Mouse (Mus musculus): Measurements from ENCODE around the gene Efhd1. TPM values are rescaled to one million over a fixed set of nuclear protein-coding genes. Genes with fewer than 3 reads are reported as not detected.

Efhd1 gene
- total and polyA plus RNA-seq, 3 experiments: 0.27 TPM; not detected in 2

- Histone ChIP-seq H3K27me3 (ENCODE audit: insufficient read depth, low read length) (peaks cover 48% of the 10 kb centered on the region), H3K9me3 (replicated peaks) (no peaks in the 10 kb centered on the region), H3K36me3 (replicated peaks) (no peaks in the 10 kb centered on the region), H3K4me3 (ENCODE audit: low read depth, low read length) (no peak overlapping the region), H3K4me1 (ENCODE audit: insufficient read depth, low read depth, low read length) (no peaks in the 10 kb centered on the region)
- DNase-seq (ENCODE audit: low spot score) (no peak), ATAC-seq (ENCODE audit: extremely low read depth, insufficient number of reproducible peaks, low FRiP score, poor library complexity, severe bottlenecking) (no peak)
- no peak for TF ChIP-seq GATA2 (IDR thresholded peaks at IDR 0.05; ENCODE audit: borderline replicate concordance, low read depth, low read length)
- TF ChIP-seq GATA1 (IDR thresholded peaks at IDR 0.05; ENCODE audit: borderline replicate concordance, low read length): no peak
- no peak for TF ChIP-seq POLR2AphosphoS5 (IDR thresholded peaks at IDR 0.05; ENCODE audit: insufficient replicate concordance, low read depth, low read length)
- no peak for TF ChIP-seq TAL1 (conservative IDR thresholded peaks at IDR 0.05; ENCODE audit: low read depth, low read length)
- TF ChIP-seq CTCF (IDR thresholded peaks at IDR 0.05; ENCODE audit: low read depth, low read length): no peak
Observed at GRCm38 (mm10) chr1:87309621-87310020, 45.5 kb downstream of the Efhd1 start.

GRCm38 (mm10) chr1:87312681-87313080, 48.5 kb downstream of the Efhd1 start:
- H3K27me3 ChIP-seq (ENCODE audit: insufficient read depth, low read length): peaks cover 37% of the 10 kb centered on the region
- TF ChIP-seq CTCF (IDR thresholded peaks at IDR 0.05; ENCODE audit: low read depth, low read length): no peak
- TF ChIP-seq GATA2 (IDR thresholded peaks at IDR 0.05; ENCODE audit: borderline replicate concordance, low read depth, low read length): no peak
- TF ChIP-seq POLR2AphosphoS5 (IDR thresholded peaks at IDR 0.05; ENCODE audit: insufficient replicate concordance, low read depth, low read length): no peak
- no peak for TF ChIP-seq GATA1 (IDR thresholded peaks at IDR 0.05; ENCODE audit: borderline replicate concordance, low read length)
- no peak for TF ChIP-seq TAL1 (conservative IDR thresholded peaks at IDR 0.05; ENCODE audit: low read depth, low read length)
- DNase-seq (ENCODE audit: low spot score) (no peak), ATAC-seq (ENCODE audit: extremely low read depth, insufficient number of reproducible peaks, low FRiP score, poor library complexity, severe bottlenecking) (no peak)
- H3K36me3 ChIP-seq (replicated peaks): no peaks in the 10 kb centered on the region
- H3K4me3 ChIP-seq (ENCODE audit: low read depth, low read length): no peak overlapping the region
- no peaks in the 10 kb centered on the region for H3K4me1 ChIP-seq (ENCODE audit: insufficient read depth, low read depth, low read length)
- no peaks in the 10 kb centered on the region for H3K9me3 ChIP-seq (replicated peaks)

DNA sequence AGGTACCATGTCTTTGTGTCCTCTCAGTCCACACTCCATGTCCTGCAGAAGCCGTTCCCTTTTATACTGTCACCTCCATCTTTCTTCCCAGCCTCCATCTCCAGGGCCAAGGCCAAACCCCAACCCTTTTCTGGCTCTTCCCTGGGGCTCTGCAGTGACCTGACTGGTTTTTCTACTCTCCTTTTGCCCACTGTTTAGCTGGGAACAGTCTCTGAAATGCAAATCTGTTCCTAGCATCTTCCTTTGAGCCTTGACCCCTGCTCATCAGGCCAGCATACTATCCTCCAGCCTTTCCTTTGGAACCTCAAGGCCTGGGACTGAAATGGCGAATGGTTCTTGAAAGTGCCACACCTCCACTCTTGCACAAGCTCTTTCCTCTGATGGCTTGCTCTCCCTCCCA, 49.0 kb downstream of the Efhd1 start:
- Histone ChIP-seq H3K27me3 (ENCODE audit: insufficient read depth, low read length) (peaks cover 37% of the 10 kb centered on the region), H3K4me3 (ENCODE audit: low read depth, low read length) (no peak overlapping the region), H3K36me3 (replicated peaks) (no peaks in the 10 kb centered on the region), H3K9me3 (replicated peaks) (no peaks in the 10 kb centered on the region), H3K4me1 (ENCODE audit: insufficient read depth, low read depth, low read length) (no peaks in the 10 kb centered on the region)
- TF ChIP-seq POLR2AphosphoS5 (IDR thresholded peaks at IDR 0.05; ENCODE audit: insufficient replicate concordance, low read depth, low read length) (no peak), GATA2 (IDR thresholded peaks at IDR 0.05; ENCODE audit: borderline replicate concordance, low read depth, low read length) (no peak), CTCF (IDR thresholded peaks at IDR 0.05; ENCODE audit: low read depth, low read length) (no peak), GATA1 (IDR thresholded peaks at IDR 0.05; ENCODE audit: borderline replicate concordance, low read length) (no peak), TAL1 (conservative IDR thresholded peaks at IDR 0.05; ENCODE audit: low read depth, low read length) (no peak)
- DNase-seq (ENCODE audit: low spot score) (no peak), ATAC-seq (ENCODE audit: extremely low read depth, insufficient number of reproducible peaks, low FRiP score, poor library complexity, severe bottlenecking) (no peak)

DNA sequence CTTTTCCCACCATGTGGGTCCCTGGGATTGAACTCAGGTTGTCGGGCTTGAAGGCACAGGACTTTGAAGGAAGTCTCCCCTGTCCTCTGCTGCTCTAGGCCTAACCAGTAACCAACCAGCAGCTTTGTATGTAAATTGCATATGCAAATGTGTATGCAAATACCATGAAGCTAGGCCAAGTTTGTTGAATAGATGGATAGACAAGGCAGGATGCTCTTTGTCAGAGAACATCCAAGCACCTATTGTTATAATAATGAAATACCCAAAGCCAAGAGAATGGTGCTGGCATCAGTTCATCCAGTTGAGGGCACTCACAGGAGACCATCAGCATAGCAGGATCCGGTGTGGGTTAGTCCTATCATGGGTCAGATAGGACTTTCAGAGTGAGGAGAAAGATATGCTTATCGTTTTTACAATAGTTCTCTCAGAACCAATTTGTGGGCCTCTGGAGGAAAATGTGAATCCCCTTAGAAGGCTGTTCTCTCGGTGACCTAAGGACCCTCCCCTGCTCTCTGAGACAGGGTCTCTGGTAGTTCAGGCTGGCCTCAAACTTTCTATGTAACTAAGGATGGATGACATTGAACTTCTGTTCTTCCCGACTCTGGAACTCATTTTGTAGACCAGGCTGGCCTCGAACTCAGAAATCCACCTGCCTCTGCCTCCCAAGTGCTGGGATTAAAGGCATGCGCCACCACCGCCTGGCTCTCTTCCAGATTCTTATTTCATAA, 49.8 kb downstream of the Efhd1 start:
- Histone ChIP-seq H3K4me1 (ENCODE audit: insufficient read depth, low read depth, low read length) (no peaks in the 10 kb centered on the region), H3K4me3 (ENCODE audit: low read depth, low read length) (no peak overlapping the region), H3K9me3 (replicated peaks) (no peaks in the 10 kb centered on the region), H3K36me3 (replicated peaks) (no peaks in the 10 kb centered on the region), H3K27me3 (ENCODE audit: insufficient read depth, low read length) (peaks cover 38% of the 10 kb centered on the region)
- TF ChIP-seq GATA1 (IDR thresholded peaks at IDR 0.05; ENCODE audit: borderline replicate concordance, low read length): no peak
- no peak for TF ChIP-seq POLR2AphosphoS5 (IDR thresholded peaks at IDR 0.05; ENCODE audit: insufficient replicate concordance, low read depth, low read length)
- no peak for TF ChIP-seq CTCF (IDR thresholded peaks at IDR 0.05; ENCODE audit: low read depth, low read length)
- no peak for TF ChIP-seq TAL1 (conservative IDR thresholded peaks at IDR 0.05; ENCODE audit: low read depth, low read length)
- TF ChIP-seq GATA2 (IDR thresholded peaks at IDR 0.05; ENCODE audit: borderline replicate concordance, low read depth, low read length): no peak
- DNase-seq (ENCODE audit: low spot score) (no peak), ATAC-seq (ENCODE audit: extremely low read depth, insufficient number of reproducible peaks, low FRiP score, poor library complexity, severe bottlenecking) (no peak)

DNA sequence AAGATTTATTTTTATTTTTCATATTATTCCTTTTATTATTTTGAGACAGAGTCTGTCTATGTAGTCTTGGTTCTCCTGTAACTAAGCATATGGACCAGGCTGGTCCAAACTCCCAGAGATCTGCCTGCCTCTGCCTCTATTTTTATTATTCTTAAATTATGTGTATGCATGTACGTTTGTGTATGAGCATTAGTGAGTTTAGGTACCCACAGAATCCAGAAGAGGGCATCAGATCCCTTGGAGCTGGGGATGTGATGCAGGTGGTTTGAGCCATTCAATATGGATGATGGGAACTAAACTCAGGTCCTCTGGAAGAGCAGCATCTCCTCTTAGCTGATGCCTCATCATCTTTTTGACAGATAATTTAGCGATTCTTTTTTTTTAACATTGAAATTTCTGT, 51.3 kb downstream of the Efhd1 start:
- TF ChIP-seq GATA1 (IDR thresholded peaks at IDR 0.05; ENCODE audit: borderline replicate concordance, low read length): no peak
- no peak for TF ChIP-seq CTCF (IDR thresholded peaks at IDR 0.05; ENCODE audit: low read depth, low read length)
- no peak for TF ChIP-seq TAL1 (conservative IDR thresholded peaks at IDR 0.05; ENCODE audit: low read depth, low read length)
- TF ChIP-seq GATA2 (IDR thresholded peaks at IDR 0.05; ENCODE audit: borderline replicate concordance, low read depth, low read length): no peak
- no peak for TF ChIP-seq POLR2AphosphoS5 (IDR thresholded peaks at IDR 0.05; ENCODE audit: insufficient replicate concordance, low read depth, low read length)
- no peak for ATAC-seq (ENCODE audit: extremely low read depth, insufficient number of reproducible peaks, low FRiP score, poor library complexity, severe bottlenecking)
- no peak for DNase-seq (ENCODE audit: low spot score)
- no peaks in the 10 kb centered on the region for H3K9me3 ChIP-seq (replicated peaks)
- H3K27me3 ChIP-seq (ENCODE audit: insufficient read depth, low read length): peaks cover 29% of the 10 kb centered on the region
- no peaks in the 10 kb centered on the region for H3K36me3 ChIP-seq (replicated peaks)
- H3K4me3 ChIP-seq (ENCODE audit: low read depth, low read length): no peak overlapping the region
- no peaks in the 10 kb centered on the region for H3K4me1 ChIP-seq (ENCODE audit: insufficient read depth, low read depth, low read length)

GRCm38 (mm10) chr1:87315894-87316293, 51.7 kb downstream of the Efhd1 start:
- Histone ChIP-seq H3K4me3 (ENCODE audit: low read depth, low read length) (no peak overlapping the region), H3K9me3 (replicated peaks) (no peaks in the 10 kb centered on the region), H3K4me1 (ENCODE audit: insufficient read depth, low read depth, low read length) (0 out of 2 replicates have a peak, but pooled peaks cover under 1% of the 10 kb centered on the region), H3K27me3 (ENCODE audit: insufficient read depth, low read length) (peaks cover 27% of the 10 kb centered on the region), H3K36me3 (replicated peaks) (no peaks in the 10 kb centered on the region)
- no peak for ATAC-seq (ENCODE audit: extremely low read depth, insufficient number of reproducible peaks, low FRiP score, poor library complexity, severe bottlenecking)
- TF ChIP-seq GATA1 (IDR thresholded peaks at IDR 0.05; ENCODE audit: borderline replicate concordance, low read length): no peak
- TF ChIP-seq POLR2AphosphoS5 (IDR thresholded peaks at IDR 0.05; ENCODE audit: insufficient replicate concordance, low read depth, low read length): no peak
- no peak for TF ChIP-seq GATA2 (IDR thresholded peaks at IDR 0.05; ENCODE audit: borderline replicate concordance, low read depth, low read length)
- TF ChIP-seq TAL1 (conservative IDR thresholded peaks at IDR 0.05; ENCODE audit: low read depth, low read length): no peak
- no peak for TF ChIP-seq CTCF (IDR thresholded peaks at IDR 0.05; ENCODE audit: low read depth, low read length)
- DNase-seq (ENCODE audit: low spot score): no peak

Measured in G1E (cell line).